Mouse (Mus musculus) heart, adult 9 months (tissue): Measurements from ENCODE around the gene Zfp871.
"Not testable (repeated sequence)": the region's sequence is repeated elsewhere in the genome, so short reads cannot be mapped to it uniquely, and the experiment has no call there.

Experiments
- DNase-seq, 2 experiments: peaks; one replicate each; pipeline ENCODE4 v3.0.0; 2022; ENCODE audit warnings: low spot score in 2 of 2

Gene Zfp871

DNA sequence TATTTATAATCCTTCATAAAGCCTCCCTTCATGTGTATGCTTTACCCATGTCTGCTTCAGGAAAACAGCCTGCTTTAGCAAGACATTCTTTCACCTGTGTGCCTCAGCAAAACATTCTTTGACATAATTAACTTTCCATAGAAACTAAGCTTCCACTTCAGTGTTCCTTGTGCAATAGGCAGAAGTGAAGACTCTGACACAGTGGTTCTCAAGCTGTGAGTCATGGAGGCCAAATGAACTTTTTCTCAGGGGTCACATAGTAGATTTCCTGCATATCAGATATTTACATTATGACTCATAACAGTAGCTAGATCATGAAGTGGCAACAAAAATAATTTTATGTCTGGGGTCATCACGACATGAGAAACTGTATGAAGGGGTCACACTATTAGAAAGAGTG is 49.7 kb downstream of the Zfp871 start:
- DNase-seq, result no peak

DNA sequence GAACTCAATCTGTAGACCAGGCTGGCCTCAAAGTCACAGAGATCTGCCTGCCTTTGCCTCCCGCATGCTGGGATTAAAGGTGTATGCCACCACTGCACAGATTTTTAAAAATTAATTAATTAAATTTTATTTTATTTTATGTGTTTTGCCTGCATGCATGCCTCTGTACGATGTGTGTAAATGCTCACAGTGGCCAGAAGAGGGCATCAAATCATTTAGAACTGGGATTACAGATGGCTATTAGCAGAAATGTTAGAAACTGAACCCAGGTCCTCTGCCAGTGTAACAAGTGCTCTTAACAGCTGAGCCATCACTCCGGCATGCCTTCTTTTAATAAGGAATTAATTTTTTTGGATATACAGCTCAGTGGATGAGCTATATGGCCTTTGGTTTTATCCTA is 59.1 kb downstream of the Zfp871 start:
- DNase-seq, result no peak

DNA sequence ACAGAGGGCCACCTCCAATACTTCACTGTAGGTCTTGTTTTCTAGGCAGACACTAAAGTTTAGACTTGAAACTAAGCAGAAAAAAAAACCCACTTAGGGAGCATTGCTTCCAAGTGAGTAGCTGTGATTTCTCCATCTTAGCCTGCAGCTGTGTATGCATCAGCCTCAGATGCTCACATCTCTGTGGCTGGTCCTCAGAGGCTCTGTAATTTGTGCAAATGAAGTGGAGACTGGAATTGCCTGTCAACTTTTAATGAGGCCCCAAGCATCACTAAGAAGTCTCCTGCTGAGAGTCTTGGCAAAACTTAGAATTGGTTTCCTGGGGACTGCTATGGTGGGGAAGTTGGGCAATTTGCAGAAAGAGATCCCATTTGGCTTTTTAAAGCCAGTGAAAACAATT is 61.7 kb downstream of the Zfp871 start:
- DNase-seq, result not testable (repeated sequence)

DNA sequence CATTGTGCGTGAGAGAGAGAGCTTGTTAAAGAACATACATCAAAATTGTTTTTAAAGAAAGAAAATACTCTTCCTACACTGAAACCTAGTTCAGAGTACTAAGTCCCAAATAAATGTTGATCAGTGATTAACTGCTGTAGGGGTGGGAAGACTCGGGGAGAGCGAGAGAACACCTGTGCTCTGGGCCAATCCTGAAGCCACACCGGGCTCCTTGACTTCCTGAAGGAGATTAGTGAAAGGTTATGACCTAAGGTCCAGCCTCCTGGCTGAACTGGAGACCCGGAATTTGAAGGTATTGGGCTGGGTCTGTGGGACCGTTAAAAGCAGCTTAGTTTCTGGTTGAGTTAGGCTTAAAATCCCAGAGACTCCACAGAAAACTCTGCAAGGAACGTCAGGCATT is 65.3 kb downstream of the Zfp871 start:
- DNase-seq, result no peak

DNA sequence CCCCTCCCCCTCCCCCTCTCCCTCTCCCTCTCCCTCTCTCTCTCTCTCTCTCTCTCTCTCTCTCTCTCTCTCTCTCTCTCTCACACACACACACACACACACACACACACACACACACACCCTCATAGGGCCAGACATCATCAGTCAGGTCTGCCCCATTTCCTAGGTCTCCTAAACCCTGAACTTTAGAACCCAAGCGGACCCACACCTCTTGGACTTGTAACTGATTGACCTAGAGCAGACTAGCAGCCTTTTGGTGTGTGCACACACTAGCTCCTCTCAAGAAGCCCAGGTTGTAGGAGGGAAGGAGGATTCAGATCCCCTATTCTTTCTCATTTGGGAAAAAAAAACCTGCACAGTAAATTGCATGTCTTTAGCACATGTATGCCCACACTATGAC is 65.9 kb downstream of the Zfp871 start:
- DNase-seq, result not testable (repeated sequence)
